Mouse (Mus musculus): Measurements from ENCODE around the gene Rev1. TPM values are rescaled to one million over a fixed set of nuclear protein-coding genes. Genes with fewer than 3 reads are reported as not detected.

Gene Rev1
- polyA plus RNA-seq, 1 experiment from 2014 or later, result 35.3 TPM

DNA sequence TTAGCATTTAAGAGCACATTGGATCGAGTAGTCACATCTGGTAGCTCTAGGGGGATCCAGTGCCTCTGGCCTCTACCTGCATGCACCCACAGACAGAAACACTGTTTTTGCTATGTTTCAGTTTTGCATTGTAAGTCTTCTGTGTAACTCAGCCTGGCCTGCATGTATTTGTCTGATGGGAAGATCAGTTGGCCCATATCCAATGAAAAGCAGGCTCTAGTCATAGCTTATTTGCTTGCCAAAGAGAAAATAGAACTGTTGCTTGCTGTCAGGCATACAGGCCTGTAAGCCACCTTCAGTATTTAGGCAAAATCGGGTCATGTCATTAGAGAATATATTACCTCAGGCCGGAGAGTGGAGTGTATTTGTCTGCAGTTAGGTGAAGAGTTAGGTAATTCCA lies 81.5 kb downstream of the Rev1 start:
- H3K4me2 ChIP-seq (ENCODE audit: low read length), result no peak overlapping the region
- peaks cover 51% of the 10 kb centered on the region for H3K36me3 ChIP-seq (ENCODE audit: control insufficient read depth, insufficient read depth, low read length)
- no peak overlapping the region for H3K4me3 ChIP-seq (ENCODE audit: low read depth, low read length)
- WGBS, result 89% methylated on average over 3 of the region's 3 CpGs
- no peak overlapping the region for H3K27ac ChIP-seq (ENCODE audit: low read length)
- ATAC-seq, result no peak
- H3K27me3 ChIP-seq (ENCODE audit: control insufficient read depth, insufficient read depth, low read depth, low read length), result no peaks in the 10 kb centered on the region
- no peaks in the 10 kb centered on the region for H3K9me3 ChIP-seq (replicated peaks; ENCODE audit: control insufficient read depth, low read length, poor library complexity, severe bottlenecking)
- no peaks in the 10 kb centered on the region for H3K4me1 ChIP-seq (ENCODE audit: control insufficient read depth, insufficient read depth, low read length)
- H3K9ac ChIP-seq (ENCODE audit: low read depth, low read length), result no peak overlapping the region

GRCm38 (mm10) chr1:38038898-38039297 lies 90.7 kb downstream of the Rev1 start:
- Histone ChIP-seq H3K4me2 (ENCODE audit: low read length) (no peak overlapping the region), H3K9me3 (replicated peaks; ENCODE audit: control insufficient read depth, low read length, poor library complexity, severe bottlenecking) (no peaks in the 10 kb centered on the region), H3K36me3 (ENCODE audit: control insufficient read depth, insufficient read depth, low read length) (peaks cover 38% of the 10 kb centered on the region), H3K27me3 (ENCODE audit: control insufficient read depth, insufficient read depth, low read depth, low read length) (no peaks in the 10 kb centered on the region), H3K9ac (ENCODE audit: low read depth, low read length) (no peak overlapping the region), H3K4me3 (ENCODE audit: low read depth, low read length) (no peak overlapping the region), H3K4me1 (ENCODE audit: control insufficient read depth, insufficient read depth, low read length) (no peaks in the 10 kb centered on the region), H3K27ac (ENCODE audit: low read length) (no peak overlapping the region)
- WGBS, result 98% methylated on average over 2 of the region's 2 CpGs
- no peak for ATAC-seq

- no peak overlapping the region for H3K27ac ChIP-seq (ENCODE audit: low read length)
- 95% methylated on average over 5 of the region's 5 CpGs for WGBS
- H3K27me3 ChIP-seq (ENCODE audit: control insufficient read depth, insufficient read depth, low read depth, low read length), result no peaks in the 10 kb centered on the region
Observed at GRCm38 (mm10) chr1:38037375-38037774, 92.2 kb downstream of the Rev1 start.

DNA sequence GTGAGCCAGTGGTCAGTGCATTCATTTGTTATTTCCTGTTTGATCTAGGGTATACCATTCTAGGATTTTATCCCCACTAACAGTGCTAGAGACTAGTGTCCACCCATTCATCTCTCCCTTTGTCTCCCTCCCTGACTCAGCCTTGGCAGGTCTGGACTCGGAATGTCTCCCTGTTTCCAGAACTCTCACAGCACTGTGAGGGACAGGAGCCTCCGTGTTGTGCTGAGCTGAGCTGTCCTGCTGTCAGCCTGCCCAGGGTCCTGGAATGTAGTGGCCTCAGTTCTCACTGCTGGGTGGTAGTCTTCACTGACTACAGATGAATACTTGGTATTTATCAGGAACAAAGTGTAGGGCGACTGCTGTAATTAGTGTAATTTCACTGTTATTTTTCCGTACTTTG lies 94.1 kb downstream of the Rev1 start:
- H3K9ac ChIP-seq (ENCODE audit: low read depth, low read length), result no peak overlapping the region
- H3K36me3 ChIP-seq (ENCODE audit: control insufficient read depth, insufficient read depth, low read length), result peaks cover 29% of the 10 kb centered on the region
- no peaks in the 10 kb centered on the region for H3K9me3 ChIP-seq (replicated peaks; ENCODE audit: control insufficient read depth, low read length, poor library complexity, severe bottlenecking)
- H3K4me3 ChIP-seq (ENCODE audit: low read depth, low read length), result no peak overlapping the region
- no peak for ATAC-seq
- no peak overlapping the region for H3K27ac ChIP-seq (ENCODE audit: low read length)
- H3K27me3 ChIP-seq (ENCODE audit: control insufficient read depth, insufficient read depth, low read depth, low read length), result no peaks in the 10 kb centered on the region
- no peaks in the 10 kb centered on the region for H3K4me1 ChIP-seq (ENCODE audit: control insufficient read depth, insufficient read depth, low read length)
- H3K4me2 ChIP-seq (ENCODE audit: low read length), result no peak overlapping the region
- WGBS, result 92% methylated on average over 4 of the region's 4 CpGs

More at GRCm38 (mm10) chr1:38037375-38037774, 92.2 kb downstream of the Rev1 start:
- Histone ChIP-seq H3K4me3 (ENCODE audit: low read depth, low read length) (no peak overlapping the region), H3K36me3 (ENCODE audit: control insufficient read depth, insufficient read depth, low read length) (peaks cover 39% of the 10 kb centered on the region), H3K4me2 (ENCODE audit: low read length) (no peak overlapping the region), H3K4me1 (ENCODE audit: control insufficient read depth, insufficient read depth, low read length) (no peaks in the 10 kb centered on the region), H3K9ac (ENCODE audit: low read depth, low read length) (no peak overlapping the region), H3K9me3 (replicated peaks; ENCODE audit: control insufficient read depth, low read length, poor library complexity, severe bottlenecking) (no peaks in the 10 kb centered on the region)
- ATAC-seq, result no peak

- H3K36me3 ChIP-seq (ENCODE audit: control insufficient read depth, insufficient read depth, low read length), result peaks cover 13% of the 10 kb centered on the region
- H3K27ac ChIP-seq (ENCODE audit: low read length), result no peak overlapping the region
- H3K4me1 ChIP-seq (ENCODE audit: control insufficient read depth, insufficient read depth, low read length), result no peaks in the 10 kb centered on the region
- H3K4me2 ChIP-seq (ENCODE audit: low read length), result no peak overlapping the region
- no peak for ATAC-seq
- H3K27me3 ChIP-seq (ENCODE audit: control insufficient read depth, insufficient read depth, low read depth, low read length), result no peaks in the 10 kb centered on the region
- H3K9me3 ChIP-seq (replicated peaks; ENCODE audit: control insufficient read depth, low read length, poor library complexity, severe bottlenecking), result no peaks in the 10 kb centered on the region
- WGBS, result 96% methylated on average over 5 of the region's 5 CpGs
- no peak overlapping the region for H3K4me3 ChIP-seq (ENCODE audit: low read depth, low read length)
- H3K9ac ChIP-seq (ENCODE audit: low read depth, low read length), result no peak overlapping the region
Observed at GRCm38 (mm10) chr1:38031391-38031790, 98.2 kb downstream of the Rev1 start.

DNA sequence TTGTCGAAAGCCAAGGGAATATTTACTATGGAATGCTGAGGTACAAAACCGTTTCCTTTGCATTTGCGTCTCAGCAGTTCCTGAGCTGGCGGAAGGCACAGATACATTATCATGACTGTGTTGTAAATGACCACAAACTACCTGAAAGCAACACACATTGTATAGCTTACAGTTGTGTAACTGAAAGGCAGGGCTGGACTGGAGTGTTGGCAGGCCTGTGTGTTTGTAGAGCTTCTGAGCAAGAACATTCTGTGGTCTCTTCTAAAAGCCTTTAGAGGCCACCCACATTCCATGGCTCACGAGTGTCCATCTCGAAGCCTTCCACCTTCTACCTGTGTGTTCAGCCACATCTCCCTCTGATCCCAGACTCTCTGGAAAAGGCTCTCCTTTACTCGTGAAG lies 102.3 kb downstream of the Rev1 start:
- Histone ChIP-seq H3K27me3 (ENCODE audit: control insufficient read depth, insufficient read depth, low read depth, low read length) (no peaks in the 10 kb centered on the region), H3K4me1 (ENCODE audit: control insufficient read depth, insufficient read depth, low read length) (no peaks in the 10 kb centered on the region), H3K9ac (ENCODE audit: low read depth, low read length) (no peak overlapping the region), H3K9me3 (replicated peaks; ENCODE audit: control insufficient read depth, low read length, poor library complexity, severe bottlenecking) (no peaks in the 10 kb centered on the region), H3K27ac (ENCODE audit: low read length) (no peak overlapping the region), H3K4me3 (ENCODE audit: low read depth, low read length) (no peak overlapping the region), H3K36me3 (ENCODE audit: control insufficient read depth, insufficient read depth, low read length) (peaks cover 9% of the 10 kb centered on the region), H3K4me2 (ENCODE audit: low read length) (no peak overlapping the region)
- 95% methylated on average over 7 of the region's 7 CpGs for WGBS
- no peak for ATAC-seq

- Histone ChIP-seq H3K36me3 (ENCODE audit: control insufficient read depth, insufficient read depth, low read length) (peaks cover 7% of the 10 kb centered on the region; the same call in 1 of the 2 replicates), H3K27ac (ENCODE audit: low read length) (no peak overlapping the region), H3K4me3 (ENCODE audit: low read depth, low read length) (no peak overlapping the region), H3K4me2 (ENCODE audit: low read length) (no peak overlapping the region), H3K9me3 (replicated peaks; ENCODE audit: control insufficient read depth, low read length, poor library complexity, severe bottlenecking) (no peaks in the 10 kb centered on the region), H3K27me3 (ENCODE audit: control insufficient read depth, insufficient read depth, low read depth, low read length) (no peaks in the 10 kb centered on the region), H3K4me1 (ENCODE audit: control insufficient read depth, insufficient read depth, low read length) (no peaks in the 10 kb centered on the region), H3K9ac (ENCODE audit: low read depth, low read length) (no peak overlapping the region)
- ATAC-seq, result no peak
- WGBS, result 92% methylated on average over 2 of the region's 2 CpGs
Observed at GRCm38 (mm10) chr1:38014551-38015203, 114.9 kb downstream of the Rev1 start.

- Histone ChIP-seq H3K4me2 (ENCODE audit: low read length) (no peak overlapping the region), H3K4me1 (ENCODE audit: control insufficient read depth, insufficient read depth, low read length) (no peaks in the 10 kb centered on the region), H3K27ac (ENCODE audit: low read length) (no peak overlapping the region), H3K4me3 (ENCODE audit: low read depth, low read length) (no peak overlapping the region), H3K27me3 (ENCODE audit: control insufficient read depth, insufficient read depth, low read depth, low read length) (no peaks in the 10 kb centered on the region), H3K9me3 (replicated peaks; ENCODE audit: control insufficient read depth, low read length, poor library complexity, severe bottlenecking) (no peaks in the 10 kb centered on the region), H3K36me3 (ENCODE audit: control insufficient read depth, insufficient read depth, low read length) (no peaks in the 10 kb centered on the region), H3K9ac (ENCODE audit: low read depth, low read length) (no peak overlapping the region)
- no peak for ATAC-seq
Observed at GRCm38 (mm10) chr1:38012509-38012908, 117.1 kb downstream of the Rev1 start.

- Histone ChIP-seq H3K4me1 (ENCODE audit: control insufficient read depth, insufficient read depth, low read length) (no peaks in the 10 kb centered on the region), H3K9me3 (replicated peaks; ENCODE audit: control insufficient read depth, low read length, poor library complexity, severe bottlenecking) (no peaks in the 10 kb centered on the region), H3K36me3 (ENCODE audit: control insufficient read depth, insufficient read depth, low read length) (no peaks in the 10 kb centered on the region), H3K4me2 (ENCODE audit: low read length) (no peak overlapping the region), H3K27ac (ENCODE audit: low read length) (no peak overlapping the region), H3K9ac (ENCODE audit: low read depth, low read length) (no peak overlapping the region), H3K4me3 (ENCODE audit: low read depth, low read length) (no peak overlapping the region), H3K27me3 (ENCODE audit: control insufficient read depth, insufficient read depth, low read depth, low read length) (no peaks in the 10 kb centered on the region)
- ATAC-seq, result no peak
- 96% methylated on average over 3 of the region's 3 CpGs for WGBS
Observed at GRCm38 (mm10) chr1:38012104-38012503, 117.5 kb downstream of the Rev1 start.
